Mouse (Mus musculus) splenic B cell, adult 2 months (primary cell): ENCODE measurements at regions not wholly inside any gene's neighbourhood (a gene's known extent, or its start where the extent isn't known, plus 50 kb on each side); places are given as distances from the start of the nearest gene placed in this dataset.

Experiments used
- DNase-seq: peaks from one replicate; pipeline ENCODE4 v3.0.0-alpha.2; 2011; ENCODE audit warnings: low read depth, low spot score
- H3K27me3 ChIP-seq: 2 replicates; pipeline ENCODE4 v1.6.1; 2012; ENCODE audit warnings: mild to moderate bottlenecking, low read length, moderate library complexity, mixed read lengths; ENCODE audit not compliant: control insufficient read depth, poor library complexity, insufficient read depth, severe bottlenecking
- H3K36me3 ChIP-seq: 2 replicates; pipeline ENCODE4 v1.6.1; 2012; ENCODE audit warnings: mild to moderate bottlenecking, low read length, moderate library complexity, mixed read lengths; ENCODE audit not compliant: control insufficient read depth, poor library complexity, insufficient read depth, severe bottlenecking

DNA sequence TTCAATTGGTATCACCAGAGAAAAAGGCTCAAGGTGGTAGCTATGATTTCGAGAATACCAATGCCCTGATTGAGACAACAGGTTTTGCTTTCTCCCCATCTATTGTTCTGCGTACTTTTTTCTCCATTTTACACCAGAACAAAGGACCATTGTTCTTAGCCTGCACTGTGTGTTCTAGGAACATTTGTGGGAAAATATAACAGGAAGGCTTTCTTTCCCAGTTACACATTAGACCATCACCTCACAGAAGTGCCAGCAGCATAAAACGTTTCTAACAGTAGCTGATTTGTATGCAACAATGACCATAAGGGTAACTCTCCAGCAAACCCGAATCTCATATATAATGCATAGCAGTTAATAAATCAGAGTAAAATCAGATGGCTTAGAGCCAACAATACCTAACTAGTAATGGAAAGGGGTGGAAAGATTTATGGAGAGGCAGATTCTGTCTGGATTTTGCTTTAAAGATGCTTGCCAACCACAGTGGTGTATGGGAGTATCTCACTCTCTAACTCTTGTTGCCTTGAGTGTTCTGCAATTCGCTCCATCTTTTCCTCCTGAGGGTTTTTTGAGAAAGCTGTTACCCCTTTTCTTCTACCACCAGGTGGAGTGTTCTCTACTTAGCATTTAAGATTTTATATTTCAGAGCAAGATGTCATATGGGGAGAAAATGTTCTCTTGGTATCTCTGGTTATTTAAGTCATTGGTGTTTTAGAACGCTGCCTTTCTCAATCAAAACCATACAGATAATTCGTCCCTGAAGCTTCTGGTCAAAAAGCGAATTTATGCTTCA is 451.9 kb upstream of the Fam241a start:
- DNase-seq = no peak
- no peaks in the 10 kb centered on the region for H3K27me3 ChIP-seq
- no peaks in the 10 kb centered on the region for H3K36me3 ChIP-seq

DNA sequence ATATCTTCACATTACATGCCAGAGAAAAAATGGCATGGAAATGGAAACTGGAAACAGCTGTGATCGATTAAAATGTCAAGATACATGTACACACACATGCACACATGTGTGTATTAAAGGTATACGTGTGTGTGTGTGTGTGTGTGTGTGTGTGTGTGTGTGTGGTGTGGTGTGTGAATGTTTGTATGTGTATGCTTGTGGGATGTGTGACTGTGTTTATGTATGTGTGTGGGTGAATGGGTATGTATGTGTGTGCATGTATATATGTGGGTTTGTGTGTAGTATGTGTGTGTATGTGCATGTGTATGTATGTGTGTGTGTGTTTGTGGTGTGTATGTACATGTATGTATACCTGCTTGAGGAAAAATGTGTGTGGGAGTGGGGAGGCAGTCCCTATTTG is 441.4 kb upstream of the Fam241a start:
- Histone ChIP-seq H3K27me3 (no peaks in the 10 kb centered on the region), H3K36me3 (no peaks in the 10 kb centered on the region)
- no peak for DNase-seq

DNA sequence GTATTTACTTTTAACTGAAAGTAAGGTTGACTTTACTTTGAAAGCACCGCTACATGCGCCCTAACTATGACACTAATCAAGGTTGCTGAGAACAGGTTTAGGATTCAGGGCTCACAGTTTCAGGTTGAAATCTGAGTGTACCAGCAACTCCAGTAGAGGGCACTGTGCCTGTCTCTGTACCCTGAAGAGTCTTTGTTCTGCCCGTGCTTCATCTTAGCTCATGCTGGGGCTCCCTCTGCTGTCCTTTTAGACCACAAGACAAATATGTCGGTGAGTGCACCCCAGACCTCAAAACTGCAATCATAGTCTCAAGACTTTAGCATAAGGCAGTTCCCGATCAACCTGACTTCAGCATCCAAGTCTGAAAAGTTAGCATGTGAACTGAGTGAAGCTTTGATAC is 440.9 kb upstream of the Fam241a start:
- peak; percentile 1 for DNase-seq
- Histone ChIP-seq H3K36me3 (no peaks in the 10 kb centered on the region), H3K27me3 (no peaks in the 10 kb centered on the region)

DNA sequence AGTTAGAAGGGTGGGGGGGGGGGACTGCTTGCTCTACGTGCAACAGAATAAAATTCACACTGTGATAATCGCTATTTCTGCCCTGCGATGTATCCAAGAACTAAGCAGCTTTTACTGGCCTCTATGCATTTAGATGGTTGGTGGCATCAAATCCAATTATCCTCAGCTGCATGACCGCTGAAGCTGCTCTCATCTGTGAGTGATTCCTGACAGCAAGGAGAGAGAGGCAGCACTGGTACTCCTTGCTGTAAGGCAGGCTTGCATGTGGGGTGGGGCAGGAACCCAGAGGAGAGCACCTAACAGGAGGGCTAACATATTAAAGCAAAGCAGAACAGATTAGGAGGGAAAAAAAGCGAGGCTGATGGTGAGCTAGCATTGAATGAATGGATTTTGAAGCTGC is 431.6 kb upstream of the Fam241a start:
- Histone ChIP-seq H3K36me3 (no peaks in the 10 kb centered on the region), H3K27me3 (no peaks in the 10 kb centered on the region)
- no peak for DNase-seq

DNA sequence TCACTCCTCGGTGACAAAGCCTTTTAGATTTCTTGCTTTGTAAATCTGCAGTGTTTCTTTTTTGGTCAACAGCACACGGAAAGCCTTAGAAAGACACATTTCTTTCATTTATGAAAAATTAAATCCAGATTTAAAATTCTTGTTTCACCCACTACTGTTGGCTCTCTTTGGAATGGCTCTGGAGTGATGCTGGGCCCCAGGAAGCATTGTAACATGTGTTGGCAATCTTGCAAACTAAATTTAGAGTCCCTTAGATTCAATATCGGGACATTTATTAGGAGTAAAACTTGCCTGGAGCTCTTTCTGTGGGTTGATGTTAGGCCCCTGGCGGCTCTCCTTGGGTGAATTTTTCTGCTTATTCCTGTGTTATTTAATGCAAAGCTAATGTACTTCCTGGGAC is 405.2 kb upstream of the Fam241a start:
- Histone ChIP-seq H3K27me3 (no peaks in the 10 kb centered on the region), H3K36me3 (no peaks in the 10 kb centered on the region)
- DNase-seq = no peak

DNA sequence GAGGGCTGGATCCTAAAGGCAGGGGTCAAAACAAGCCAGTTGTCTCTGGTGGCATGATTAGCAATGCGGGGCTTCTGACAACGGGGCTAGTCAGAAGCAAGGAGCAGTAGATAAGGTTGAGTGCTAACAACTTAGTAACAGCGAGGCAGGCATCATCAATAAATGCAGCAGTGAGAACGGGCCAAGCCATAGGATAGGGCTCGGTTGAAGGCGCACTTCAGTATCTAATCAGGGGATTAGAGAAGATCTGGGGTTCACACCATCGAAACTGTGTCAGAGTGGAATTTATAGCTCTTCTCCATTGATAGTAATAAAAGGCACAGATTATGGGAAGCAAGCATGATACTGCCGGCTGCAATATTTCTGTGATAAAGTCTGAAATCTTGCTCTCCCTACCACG is 402.0 kb upstream of the Fam241a start:
- no peak for DNase-seq
- H3K27me3 ChIP-seq = no peaks in the 10 kb centered on the region
- H3K36me3 ChIP-seq = no peaks in the 10 kb centered on the region

DNA sequence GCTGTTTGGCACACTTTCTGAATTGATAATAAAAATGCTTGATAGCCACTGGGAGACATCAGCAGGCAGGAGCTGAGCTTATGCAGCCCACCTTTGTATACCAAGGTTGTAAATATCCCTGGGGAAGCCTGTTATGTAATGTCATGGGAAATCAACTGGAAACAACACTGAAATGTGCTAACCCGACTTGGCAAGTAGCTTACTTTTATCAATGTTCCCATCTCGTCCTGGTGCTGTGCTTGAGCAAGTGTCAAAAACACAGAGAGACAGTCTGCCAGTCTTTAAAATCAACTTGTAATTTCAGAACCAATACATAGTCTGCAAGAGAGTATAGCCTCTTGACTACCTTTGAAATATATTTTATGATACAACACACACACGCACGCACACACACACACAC is 391.7 kb upstream of the Fam241a start:
- DNase-seq = no peak
- no peaks in the 10 kb centered on the region for H3K27me3 ChIP-seq
- no peaks in the 10 kb centered on the region for H3K36me3 ChIP-seq

DNA sequence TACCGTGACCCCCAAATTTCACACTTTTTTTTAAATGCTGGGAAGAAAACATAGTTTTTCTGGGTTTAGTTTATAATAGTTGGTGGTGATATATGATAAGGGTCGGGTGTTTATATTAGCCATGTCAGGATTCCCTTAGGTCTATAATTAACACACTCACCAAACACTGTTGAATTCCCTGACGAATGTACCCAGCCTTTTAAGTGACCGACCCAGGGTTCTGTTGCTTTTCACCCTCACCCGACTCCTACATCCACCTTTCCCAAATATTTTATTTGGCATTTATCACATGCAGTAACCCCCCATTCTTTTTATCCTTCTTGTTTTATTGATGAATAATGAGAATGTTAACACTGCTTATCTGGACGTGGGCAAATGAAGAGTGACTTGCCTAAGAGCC is 389.1 kb upstream of the Fam241a start:
- no peaks in the 10 kb centered on the region for H3K36me3 ChIP-seq
- DNase-seq = no peak
- H3K27me3 ChIP-seq = no peaks in the 10 kb centered on the region

DNA sequence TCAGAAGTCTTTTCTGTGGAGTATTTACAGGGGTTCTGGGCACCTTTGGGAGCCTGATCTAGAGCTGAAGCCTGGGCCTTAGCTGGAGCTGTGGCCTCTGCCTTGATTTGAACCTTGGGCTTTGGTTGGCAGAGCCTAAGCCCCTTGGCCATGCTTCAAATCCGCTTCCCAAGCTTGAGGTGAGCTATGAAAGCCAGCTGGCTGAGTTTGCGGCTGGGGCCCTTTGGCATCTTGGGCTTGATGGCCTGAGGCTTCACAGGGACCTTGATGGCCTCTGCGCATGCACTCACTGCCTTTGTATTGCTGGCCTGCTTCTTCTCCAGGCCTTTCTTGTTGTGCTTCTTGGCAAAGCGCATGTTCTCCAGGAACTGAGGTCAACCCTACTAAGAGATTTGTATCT is 384.5 kb upstream of the Fam241a start:
- no peak for DNase-seq
- Histone ChIP-seq H3K36me3 (no peaks in the 10 kb centered on the region), H3K27me3 (no peaks in the 10 kb centered on the region)

DNA sequence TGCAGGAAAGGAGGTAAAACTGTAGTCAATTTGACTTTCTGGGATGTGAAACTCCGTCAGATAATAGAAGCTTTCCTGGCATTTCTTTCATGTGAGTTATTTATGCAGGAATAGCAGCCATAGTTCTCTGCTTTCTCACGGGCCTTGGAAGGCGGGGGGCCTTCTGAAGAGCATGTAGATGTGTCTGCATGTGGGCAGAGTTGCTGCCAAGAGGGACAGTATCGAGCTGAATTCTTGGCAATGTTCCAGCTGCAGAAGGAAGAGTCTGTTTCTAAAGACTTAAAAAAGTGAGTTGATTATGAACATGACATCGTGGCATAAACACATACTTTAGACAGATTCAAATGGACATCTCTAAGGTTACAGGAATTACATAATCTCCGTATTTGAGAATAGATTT is 374.5 kb upstream of the Fam241a start:
- DNase-seq = no peak
- H3K36me3 ChIP-seq = no peaks in the 10 kb centered on the region
- H3K27me3 ChIP-seq = no peaks in the 10 kb centered on the region

DNA sequence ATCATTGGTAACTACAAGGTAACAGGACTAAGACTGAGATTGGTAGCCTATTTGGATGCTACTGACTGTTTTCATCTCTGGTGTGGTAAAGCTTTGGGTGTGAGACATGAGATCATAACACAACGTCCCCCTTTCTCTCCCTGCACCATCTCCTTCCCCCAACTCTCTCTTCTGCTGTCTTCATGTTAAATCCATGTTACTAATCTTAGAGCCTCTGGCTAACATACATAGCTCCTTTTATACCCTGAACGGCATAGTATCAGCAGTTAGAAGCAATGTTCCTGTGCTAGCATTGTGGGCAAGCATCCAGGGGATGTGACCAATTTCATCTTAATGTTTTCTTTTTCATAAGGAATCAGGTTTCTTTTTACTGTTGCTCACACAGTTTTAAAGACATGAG is 365.1 kb upstream of the Fam241a start:
- no peak for DNase-seq
- Histone ChIP-seq H3K36me3 (no peaks in the 10 kb centered on the region), H3K27me3 (no peaks in the 10 kb centered on the region)

DNA sequence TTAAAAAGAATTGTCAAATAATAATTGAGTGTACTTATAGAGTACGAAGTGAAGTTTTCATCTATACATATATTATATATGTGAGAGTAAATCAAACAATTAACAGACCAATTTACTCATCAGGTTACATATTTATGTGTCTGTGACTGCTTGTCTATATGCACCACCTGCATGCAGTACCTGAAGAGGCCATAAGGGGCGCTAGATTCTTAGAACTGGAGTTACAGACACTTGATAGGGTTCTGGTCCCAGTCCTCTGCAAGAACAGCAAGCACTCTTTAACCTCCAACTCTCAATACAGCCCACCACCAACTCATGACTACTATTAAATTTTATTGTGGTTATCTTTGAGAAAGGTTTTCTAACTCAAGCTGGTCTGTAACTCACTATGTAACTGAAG is 351.7 kb upstream of the Fam241a start:
- Histone ChIP-seq H3K36me3 (no peaks in the 10 kb centered on the region), H3K27me3 (no peaks in the 10 kb centered on the region)
- DNase-seq = no peak

DNA sequence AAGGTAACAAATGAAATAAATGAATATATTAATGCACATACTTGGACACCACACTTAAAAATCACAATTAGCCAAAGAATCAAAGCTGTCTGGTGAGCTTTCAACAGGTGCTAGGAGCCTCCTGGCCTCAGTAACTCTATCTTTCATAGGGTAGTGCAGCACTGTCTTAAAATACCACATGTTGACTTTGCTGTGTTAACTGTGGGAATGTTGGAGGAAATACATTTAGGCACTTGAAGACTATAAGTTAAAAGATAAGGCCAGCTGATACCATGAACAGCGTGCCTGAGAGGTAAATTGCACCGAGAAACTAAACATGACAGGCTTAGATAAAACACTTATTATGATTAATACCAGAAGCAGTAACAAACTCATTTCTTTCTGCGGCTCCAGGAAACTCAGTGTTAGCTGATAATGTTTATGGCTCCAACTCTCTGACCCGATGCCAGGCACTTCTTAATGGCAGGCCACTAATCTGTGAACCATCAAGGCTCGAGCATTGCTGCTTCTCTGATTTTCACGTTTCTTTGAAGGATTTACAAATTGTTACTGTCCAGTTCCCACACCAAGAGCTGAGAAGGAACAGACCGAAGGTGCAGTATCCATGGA is 343.8 kb upstream of the Fam241a start:
- H3K27me3 ChIP-seq = no peaks in the 10 kb centered on the region
- H3K36me3 ChIP-seq = no peaks in the 10 kb centered on the region
- DNase-seq = no peak

DNA sequence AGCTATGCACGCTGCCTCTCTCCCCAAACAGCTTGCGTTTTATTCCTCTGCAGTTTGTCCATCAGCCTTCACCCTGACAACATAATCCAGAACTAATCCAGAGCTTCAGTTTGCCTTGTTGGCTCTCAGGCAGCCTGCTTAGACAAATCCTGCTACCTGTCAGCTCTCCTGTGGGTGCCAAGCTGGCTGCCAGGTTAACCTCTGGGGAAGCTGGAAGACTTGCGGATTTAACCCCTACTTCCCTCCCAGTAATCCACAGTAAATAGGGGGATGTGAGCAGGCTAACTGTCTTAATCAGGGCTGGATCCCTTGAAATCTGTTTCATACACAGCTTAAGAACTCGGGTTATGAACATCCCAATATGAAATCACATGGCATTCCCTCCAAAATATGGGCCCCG is 334.3 kb upstream of the Fam241a start:
- H3K36me3 ChIP-seq = no peaks in the 10 kb centered on the region
- H3K27me3 ChIP-seq = no peaks in the 10 kb centered on the region
- DNase-seq = no peak

DNA sequence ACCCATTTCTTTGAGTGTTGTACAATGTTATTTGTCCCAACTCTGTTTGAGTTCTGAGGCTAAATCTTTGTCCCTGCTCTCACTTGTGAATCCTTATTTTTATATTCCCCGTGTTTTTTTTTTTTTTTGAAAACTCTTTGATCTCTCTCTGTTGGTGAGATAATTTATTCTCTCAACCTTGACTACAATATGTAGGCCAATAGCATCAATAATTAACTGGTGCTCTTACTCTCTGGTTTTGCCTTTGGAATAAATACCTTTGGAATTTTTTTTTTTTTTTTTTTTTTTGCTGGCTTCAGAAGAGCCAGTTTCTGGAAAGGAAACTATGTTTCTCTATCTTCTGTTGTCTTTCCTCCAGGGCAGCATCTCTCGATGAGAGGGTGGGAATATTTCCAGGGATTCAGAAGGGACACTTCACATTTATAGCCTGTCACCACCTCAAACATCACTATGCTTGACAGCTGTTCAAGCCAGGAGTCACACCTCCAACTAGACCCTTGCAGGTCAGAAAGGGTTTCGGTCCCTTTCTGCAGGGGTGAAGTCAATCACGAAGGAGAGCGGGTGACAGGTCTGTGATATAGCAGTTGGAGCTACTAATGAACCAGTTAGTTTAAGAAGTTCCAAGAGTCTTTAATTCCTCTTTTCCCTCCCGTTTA is 330.9 kb upstream of the Fam241a start:
- DNase-seq = no peak
- no peaks in the 10 kb centered on the region for H3K27me3 ChIP-seq
- no peaks in the 10 kb centered on the region for H3K36me3 ChIP-seq
